11 mouse cellular contexts compared by ENCODE assay signal in the genomic region with DNA sequence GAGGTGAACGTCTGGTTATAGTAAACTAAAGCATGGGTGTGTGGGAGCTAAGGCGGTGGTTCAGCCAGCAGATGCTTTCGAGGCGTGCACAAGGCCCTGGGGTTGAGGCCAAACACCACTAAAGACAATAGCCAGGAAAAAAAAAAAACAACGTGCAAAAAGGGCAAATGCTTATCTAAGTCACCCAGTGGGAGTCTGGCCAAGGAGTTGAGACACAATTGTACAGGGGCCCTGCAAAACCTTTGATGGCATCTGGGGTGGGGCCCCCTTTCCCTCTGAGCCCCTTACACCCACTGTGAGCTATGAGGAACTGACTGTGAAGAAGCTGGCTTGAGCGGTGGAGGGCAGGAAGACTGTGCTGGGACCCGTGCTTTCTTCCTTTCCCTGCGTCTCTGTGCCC. TPM values are rescaled to one million over a fixed set of nuclear protein-coding genes. Genes with fewer than 3 reads are reported as not detected.
DNase-seq lines count a peak whose midpoint lies in the region; ATAC-seq lines count a peak whose summit lies in the region.
"Had no signal": no experiment of that assay in that cellular context is flagged by ENCODE, and none has a peak within 500 bp of the region (broad histone marks: within the 10 kb centered on the region; RNA-seq: fewer than 3 reads in every experiment).

No protein-coding gene starts in this region.

- H3K9ac ChIP-seq in heart, embryonic 13.5 days = peak overlapping the region; percentile 33; the same call in 1 of the 2 replicates
- H3K9ac ChIP-seq in liver, embryonic 16.5 days (ENCODE audit: low read depth, low read length) = no peak overlapping the region
- H3K9ac ChIP-seq: hindbrain, embryonic 13.5 days had no signal

- H3K27ac ChIP-seq in heart, embryonic 13.5 days (replicated peaks) = peak overlapping the region; percentile 40; the same call in 1 of the 2 replicates
- no peak overlapping the region for H3K27ac ChIP-seq in liver, embryonic 16.5 days (ENCODE audit: low read length)
- H3K27ac ChIP-seq: hindbrain, embryonic 13.5 days had no signal

- H3K9me3 ChIP-seq in heart, embryonic 13.5 days = no peaks in the 10 kb centered on the region
- no peaks in the 10 kb centered on the region for H3K9me3 ChIP-seq in liver, embryonic 16.5 days (replicated peaks; ENCODE audit: control insufficient read depth, low read length)
- H3K9me3 ChIP-seq: hindbrain, embryonic 13.5 days had no signal

- H3K4me1 ChIP-seq in heart, embryonic 13.5 days = peaks cover 27% of the 10 kb centered on the region
- peaks cover 22% of the 10 kb centered on the region for H3K4me1 ChIP-seq in liver, embryonic 16.5 days (ENCODE audit: control insufficient read depth, low read depth, low read length)

- ATAC-seq in heart, embryonic 13.5 days (ENCODE audit: extremely low read depth, insufficient number of reproducible peaks, low FRiP score, low TSS enrichment) = 0 out of 2 replicates have a peak, but pooled peaks have one; percentile 35
- ATAC-seq in liver, embryonic 16.5 days (ENCODE audit: low read depth) = peak; percentile 62
- ATAC-seq: forebrain, embryonic 14.5 days had no signal

- 0 out of 2 replicates have a peak overlapping the region, but pooled peaks have one; percentile 18 for H3K4me2 ChIP-seq in heart, embryonic 13.5 days
- H3K4me2 ChIP-seq in liver, embryonic 16.5 days (ENCODE audit: low read depth, low read length) = no peak overlapping the region
- H3K4me2 ChIP-seq: hindbrain, embryonic 13.5 days had no signal

- peak; percentile 34 for DNase-seq in thymus, postnatal 0 days (ENCODE audit: low spot score)
- DNase-seq in thymus, adult 18-20 months = no peak
- DNase-seq in cerebellum, adult 9-11 months = no peak
- no peak for DNase-seq in frontal cortex, postnatal 10 days (ENCODE audit: low spot score in 2 of 2)
- no peak for DNase-seq in embryo, embryonic 10 days (ENCODE audit: low spot score)
- DNase-seq: embryo, embryonic 11 days; midbrain, embryonic 14.5 days had no signal

- no peaks in the 10 kb centered on the region for H3K27me3 ChIP-seq in heart, embryonic 13.5 days (replicated peaks)
- H3K27me3 ChIP-seq in liver, embryonic 16.5 days (ENCODE audit: control insufficient read depth, insufficient read depth, low read depth, low read length) = peaks cover 9% of the 10 kb centered on the region

- 16% methylated on average over 8 of the region's 8 CpGs for WGBS in heart, embryonic 13.5 days
- 9% methylated on average over 8 of the region's 8 CpGs for WGBS in liver, embryonic 16.5 days (ENCODE audit: insufficient replicate concordance)

- H3K36me3 ChIP-seq in heart, embryonic 13.5 days = no peaks in the 10 kb centered on the region
- no peaks in the 10 kb centered on the region for H3K36me3 ChIP-seq in liver, embryonic 16.5 days (ENCODE audit: control insufficient read depth, insufficient read depth)
- H3K36me3 ChIP-seq: hindbrain, embryonic 13.5 days had no signal

- no peak overlapping the region for H3K4me3 ChIP-seq in heart, embryonic 13.5 days
- H3K4me3 ChIP-seq in liver, embryonic 16.5 days (ENCODE audit: low read depth, low read length) = no peak overlapping the region
- H3K4me3 ChIP-seq: hindbrain, embryonic 13.5 days had no signal

RNA-seq across cellular contexts. Expression of gene Adgrg5, which starts 0.9 kb away (rescaled TPM):
- polyA plus RNA-seq in thymus, postnatal 0 days (2015; fragmentation: Nextera tagmentation; extraction: Ambion mirVana) = 5.4 and 5.5 TPM in 2 replicates
- polyA plus RNA-seq in heart, embryonic 13.5 days (2015; fragmentation: Nextera tagmentation; extraction: Ambion mirVana) = 0.18 and 0.32 TPM in 2 replicates
- polyA plus RNA-seq in liver, embryonic 16.5 days (2015; fragmentation: Nextera tagmentation; extraction: Ambion mirVana) = 0.37 and 0.39 TPM in 2 replicates
- polyA plus RNA-seq: forebrain, embryonic 14.5 days; hindbrain, embryonic 13.5 days had no signal

RNA-seq across cellular contexts. Expression of gene Ccdc102a, which starts 4.7 kb away (rescaled TPM):
- 7.8 and 9.4 TPM in 2 replicates for polyA plus RNA-seq in thymus, postnatal 0 days (2015; fragmentation: Nextera tagmentation; extraction: Ambion mirVana)
- 18.2 and 18.7 TPM in 2 replicates for polyA plus RNA-seq in heart, embryonic 13.5 days (2015; fragmentation: Nextera tagmentation; extraction: Ambion mirVana)
- polyA plus RNA-seq in liver, embryonic 16.5 days (2015; fragmentation: Nextera tagmentation; extraction: Ambion mirVana) = 1.4 and 1.6 TPM in 2 replicates

RNA-seq across cellular contexts. Expression of gene Dok4, which starts 46.5 kb away (rescaled TPM):
- polyA plus RNA-seq in thymus, postnatal 0 days (2015; fragmentation: Nextera tagmentation; extraction: Ambion mirVana) = 3.8 TPM in 2 replicates
- 35.5 and 38.2 TPM in 2 replicates for polyA plus RNA-seq in heart, embryonic 13.5 days (2015; fragmentation: Nextera tagmentation; extraction: Ambion mirVana)
- polyA plus RNA-seq in liver, embryonic 16.5 days (2015; fragmentation: Nextera tagmentation; extraction: Ambion mirVana) = 7.8 and 9.4 TPM in 2 replicates

RNA-seq across cellular contexts. Expression of gene Adgrg1, which starts 51.9 kb away (rescaled TPM):
- polyA plus RNA-seq in thymus, postnatal 0 days (2015; fragmentation: Nextera tagmentation; extraction: Ambion mirVana) = 37.8 and 43.2 TPM in 2 replicates
- 4.4 and 4.7 TPM in 2 replicates for polyA plus RNA-seq in heart, embryonic 13.5 days (2015; fragmentation: Nextera tagmentation; extraction: Ambion mirVana)
- polyA plus RNA-seq in liver, embryonic 16.5 days (2015; fragmentation: Nextera tagmentation; extraction: Ambion mirVana) = 45.0 and 50.6 TPM in 2 replicates
